Mouse (Mus musculus) hindbrain, embryonic 13.5 days (tissue): ENCODE data around the gene Smu1. TPM values are rescaled to one million over a fixed set of nuclear protein-coding genes. Genes with fewer than 3 reads are reported as not detected.

Experiments used
- ATAC-seq: fragments of 200-750 bp; cut with Nextera tagmentation; 2 replicates; pipeline ENCODE4 v1.8.0; 2017; ENCODE audit warnings: moderate TSS enrichment; ENCODE audit not compliant: low FRiP score
- H3K27ac ChIP-seq: fragments of 300-500 bp; sonication (generic); 2 replicates; pipeline ENCODE4 v1.5.1; 2015; ENCODE audit warnings: inconsistent platforms, mild to moderate bottlenecking, moderate library complexity
- H3K27me3 ChIP-seq: fragments of 300-500 bp; sonication (generic); 2 replicates; pipeline ENCODE4 v1.6.1; 2015; ENCODE audit warnings: mild to moderate bottlenecking, inconsistent platforms
- H3K36me3 ChIP-seq: fragments of 300-500 bp; sonication (generic); 2 replicates; pipeline ENCODE4 v1.6.1; 2015; ENCODE audit warnings: mild to moderate bottlenecking, inconsistent platforms
- H3K4me1 ChIP-seq: fragments of 300-500 bp; sonication (generic); replicated peaks from 2 replicates; pipeline ENCODE4 v1.6.1; 2015; ENCODE audit warnings: inconsistent platforms
- H3K4me2 ChIP-seq: fragments of 300-500 bp; sonication (generic); 2 replicates; pipeline ENCODE4 v1.6.1; 2015; ENCODE audit warnings: inconsistent platforms, mild to moderate bottlenecking, moderate library complexity
- H3K4me3 ChIP-seq: fragments of 300-500 bp; sonication (generic); 2 replicates; pipeline ENCODE4 v1.5.1; 2015; ENCODE audit warnings: mild to moderate bottlenecking, inconsistent platforms
- H3K9ac ChIP-seq: fragments of 300-500 bp; sonication (generic); 2 replicates; pipeline ENCODE4 v1.6.1; 2015; ENCODE audit warnings: mild to moderate bottlenecking, inconsistent platforms
- H3K9me3 ChIP-seq: fragments of 300-500 bp; sonication (generic); 2 replicates; pipeline ENCODE4 v1.6.1; 2016; ENCODE audit warnings: inconsistent platforms
- WGBS: fragments of 180-500 bp; shearing (Covaris S2); methylation state at CpG from one replicate; pipeline ENCODE4 v1.1.7; 2015; 5-methylcytosine and 5-hydroxymethylcytosine counted together
- microRNA counts: library from miRNA; unstranded; fragments of <30 nt; microRNA quantifications from one replicate; lab custom pipeline; 2016
- microRNA-seq: library from miRNA; unstranded; fragments of <30 nt; microRNA quantifications from one replicate; pipeline ENCODE4, GENCODE M21; 2016
- polyA plus RNA-seq: library from polyadenylated mRNA; unstranded; fragments of >200 nt; fragmentation: Nextera tagmentation; extraction: Ambion mirVana; gene quantifications from 2 replicates; pipeline ENCODE4 v1.2.1, GENCODE M21; 2015

The Smu1 gene
- polyA plus RNA-seq, 1 experiment from 2014 or later = 130 TPM

- H3K4me2 ChIP-seq = no peak overlapping the region
- H3K36me3 ChIP-seq = peaks cover 47% of the 10 kb centered on the region
- no peaks in the 10 kb centered on the region for H3K27me3 ChIP-seq
- no peaks in the 10 kb centered on the region for H3K9me3 ChIP-seq
- 86% methylated on average over 7 of the region's 7 CpGs for WGBS
- H3K9ac ChIP-seq = no peak overlapping the region
- no peak overlapping the region for H3K4me3 ChIP-seq
- no peak for ATAC-seq
- no peak overlapping the region for H3K27ac ChIP-seq
- H3K4me1 ChIP-seq = peaks cover 23% of the 10 kb centered on the region
Measured at GRCm38 (mm10) chr4:40697059-40697458, 60.7 kb downstream of the Smu1 start.

- Histone ChIP-seq H3K9ac (no peak overlapping the region), H3K9me3 (no peaks in the 10 kb centered on the region), H3K27ac (no peak overlapping the region), H3K36me3 (peaks cover 81% of the 10 kb centered on the region), H3K4me1 (no peaks in the 10 kb centered on the region), H3K4me3 (no peak overlapping the region), H3K27me3 (no peaks in the 10 kb centered on the region), H3K4me2 (no peak overlapping the region)
- no peak for ATAC-seq
- WGBS = 90% methylated on average over 11 of the region's 11 CpGs
Measured at GRCm38 (mm10) chr4:40691100-40691499, 66.6 kb downstream of the Smu1 start.

MicroRNA genes within 50 kb of the gene (microRNA counts, 519-probe panel; counts per million panel counts)
- microRNA mmu-miR-207 (lab: Ali Mortazavi, UCI) = 51.3 counts per million

Small RNA genes lying within 50 kb of the gene (microRNA-seq; reads per million reads assigned to microRNA genes)
- gene Mir207 = not detected

Other genes with a start within 250 kb of the Smu1 start
- gene Aptx, start 54.7 kb downstream of the Smu1 start, polyA plus RNA-seq = 54.1 and 54.5 TPM in 2 replicates
- gene Dnaja1, start 35.8 kb downstream of the Smu1 start, polyA plus RNA-seq = 792 and 817 TPM in 2 replicates
- 9.0 and 9.6 TPM in 2 replicates for gene B4galt1, start 96.1 kb upstream of the Smu1 start, polyA plus RNA-seq
- gene Spink4, start 162.1 kb upstream of the Smu1 start, polyA plus RNA-seq = not detected in 2 replicates
- gene Bag1, start 190.4 kb upstream of the Smu1 start, polyA plus RNA-seq = 201 and 205 TPM in 2 replicates
- gene Chmp5, start 190.5 kb upstream of the Smu1 start, polyA plus RNA-seq = 174 and 178 TPM in 2 replicates
- 107 and 110 TPM in 2 replicates for gene Nfx1, start 213.0 kb upstream of the Smu1 start, polyA plus RNA-seq